Mouse (Mus musculus) kidney, postnatal 25 days (tissue): Measurements from ENCODE around the gene Eps8.

ENCODE experiments used
- DNase-seq, 2 experiments: peaks; one replicate each; pipeline ENCODE4 v3.0.0; 2021; ENCODE audit warnings: mixed read lengths in 2 of 2

The Eps8 gene

DNA sequence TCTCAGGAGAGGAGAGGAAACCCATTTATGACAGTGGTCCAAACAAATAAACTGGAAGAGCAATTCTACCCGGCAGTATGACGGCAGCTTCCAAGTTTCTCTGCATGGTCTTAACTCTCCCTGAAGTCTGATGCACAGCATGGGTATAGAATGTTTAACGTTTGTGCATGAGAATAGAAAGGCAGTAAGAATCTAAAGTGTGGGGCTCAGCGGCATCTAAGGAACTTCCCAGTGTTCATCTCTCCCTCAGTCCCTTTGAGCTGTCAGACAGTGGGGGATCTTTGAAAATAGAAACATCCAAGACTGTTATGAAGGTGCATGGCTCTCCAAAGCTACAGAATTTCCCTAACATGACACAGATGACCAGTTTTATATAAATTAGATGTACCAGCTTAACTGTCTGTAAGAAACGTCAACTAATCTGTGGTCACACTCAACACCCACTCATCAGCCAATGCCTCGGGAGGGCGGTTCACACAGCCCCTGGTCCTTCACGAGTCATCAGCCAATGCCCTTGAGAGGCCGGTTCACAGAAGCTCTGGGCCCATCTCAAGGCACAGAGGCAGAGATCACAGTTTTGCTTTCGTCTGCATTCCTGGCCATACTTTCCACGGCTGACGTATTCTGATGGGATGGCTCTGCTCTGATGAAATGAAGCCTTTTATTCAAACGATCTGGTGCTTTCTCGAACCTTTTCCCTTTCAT lies 145.2 kb downstream of the Eps8 start:
- DNase-seq, result no peak

DNA sequence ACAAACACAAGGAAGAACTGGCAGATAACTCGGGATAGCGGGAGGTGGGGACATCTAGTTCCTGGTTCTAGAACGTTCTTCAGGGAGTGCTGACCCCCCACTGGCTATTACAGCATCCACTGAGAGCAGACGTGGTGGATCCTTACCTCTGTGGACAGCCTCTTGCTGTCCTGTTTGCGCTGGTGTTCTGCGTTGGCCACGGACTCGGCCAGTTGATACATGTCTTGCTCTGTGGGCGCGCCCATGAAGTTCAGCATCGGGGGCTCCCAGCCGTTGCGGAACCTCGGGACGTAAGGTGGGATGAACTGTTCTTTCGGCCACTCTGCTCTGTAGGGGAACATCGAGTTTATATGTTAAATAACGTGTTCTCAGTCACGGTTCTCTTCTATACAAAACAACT lies 145.7 kb downstream of the Eps8 start:
- DNase-seq, result no peak

DNA sequence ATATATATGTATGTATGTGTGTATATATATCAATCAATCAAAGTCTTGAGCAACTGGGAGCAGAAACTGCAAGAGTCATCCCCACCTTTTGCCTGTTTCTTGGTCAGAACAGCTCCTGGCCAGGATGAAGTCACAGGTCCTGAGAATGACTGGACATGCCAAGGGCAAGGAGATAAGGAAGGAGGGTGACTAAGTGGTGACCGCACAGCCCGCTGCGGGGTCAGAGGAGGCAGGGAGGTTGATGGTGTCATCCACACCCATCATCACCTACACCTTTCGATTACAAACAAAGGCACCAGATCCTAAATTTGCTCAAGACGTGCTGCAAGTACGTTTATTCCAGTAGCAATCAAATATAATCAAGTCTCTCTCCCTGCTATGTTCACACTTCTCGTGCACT lies 148.1 kb downstream of the Eps8 start:
- no peak for DNase-seq

DNA sequence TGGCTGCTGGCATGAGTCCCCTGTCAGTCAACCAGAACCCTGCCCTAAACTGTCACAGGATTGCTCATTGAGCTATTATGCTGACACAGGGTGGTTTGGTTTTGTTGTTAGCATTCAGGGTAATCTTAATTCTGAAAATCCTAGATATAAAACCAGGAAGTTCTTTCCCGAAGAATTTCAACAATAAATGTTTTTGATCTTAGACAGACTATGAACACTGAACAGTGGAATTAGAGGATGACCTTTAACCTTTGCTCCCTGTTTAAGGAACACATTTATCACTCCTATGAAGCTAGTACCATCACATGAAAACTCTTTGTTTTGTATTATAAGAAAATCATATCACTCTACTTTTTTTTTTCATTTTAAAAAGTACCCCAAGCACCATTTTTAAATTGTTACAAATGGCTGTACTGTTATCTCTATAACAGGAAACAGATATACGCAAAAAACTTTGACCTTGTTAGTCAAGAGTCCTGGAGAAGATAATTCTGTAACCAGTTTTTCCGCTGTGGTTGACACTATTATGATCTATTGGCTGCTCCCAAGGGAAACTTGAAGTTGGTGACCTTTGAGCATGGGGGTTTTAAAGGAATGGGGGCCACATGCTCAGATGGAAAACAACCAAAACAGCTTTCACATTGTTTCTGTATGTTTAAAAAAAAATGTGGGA lies 149.0 kb downstream of the Eps8 start:
- no peak for DNase-seq

DNA sequence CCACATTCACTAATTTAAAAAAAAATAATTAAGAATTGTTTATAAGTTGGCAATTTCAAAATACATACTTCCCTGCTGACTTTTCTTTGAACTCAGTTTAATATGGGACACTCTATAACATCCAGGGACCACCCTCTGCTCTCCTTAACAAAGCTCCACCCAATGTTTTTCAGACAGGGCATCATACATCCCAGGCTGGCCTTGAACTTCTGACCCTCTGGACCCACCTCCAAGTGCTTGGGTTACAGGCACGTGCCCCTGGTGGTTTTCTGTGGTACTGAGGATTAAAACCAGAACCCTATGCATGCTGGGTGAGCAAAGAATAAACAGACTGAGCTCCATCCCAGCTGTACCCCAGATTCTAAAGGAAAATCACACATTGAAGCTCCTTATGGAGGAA lies 150.6 kb downstream of the Eps8 start:
- DNase-seq, result no peak

DNA sequence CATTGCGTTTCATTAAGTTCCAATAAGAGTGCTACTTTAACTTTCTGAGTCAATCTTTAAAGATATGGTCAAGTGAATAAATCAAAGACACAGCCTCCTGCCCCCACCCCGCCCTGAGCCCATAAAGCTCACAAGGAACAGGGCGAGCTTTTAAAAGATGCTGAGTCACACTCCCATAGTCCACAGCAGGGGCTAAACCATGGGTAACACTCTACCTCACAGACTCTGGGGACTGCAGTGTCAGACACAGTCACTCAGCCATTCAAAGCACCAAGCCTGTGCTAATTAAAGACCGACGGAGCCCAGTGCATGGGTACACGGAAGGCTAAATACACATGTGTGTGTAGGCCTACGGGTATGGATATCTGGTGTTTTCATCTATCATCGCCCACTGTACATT lies 151.2 kb downstream of the Eps8 start:
- no peak for DNase-seq

DNA sequence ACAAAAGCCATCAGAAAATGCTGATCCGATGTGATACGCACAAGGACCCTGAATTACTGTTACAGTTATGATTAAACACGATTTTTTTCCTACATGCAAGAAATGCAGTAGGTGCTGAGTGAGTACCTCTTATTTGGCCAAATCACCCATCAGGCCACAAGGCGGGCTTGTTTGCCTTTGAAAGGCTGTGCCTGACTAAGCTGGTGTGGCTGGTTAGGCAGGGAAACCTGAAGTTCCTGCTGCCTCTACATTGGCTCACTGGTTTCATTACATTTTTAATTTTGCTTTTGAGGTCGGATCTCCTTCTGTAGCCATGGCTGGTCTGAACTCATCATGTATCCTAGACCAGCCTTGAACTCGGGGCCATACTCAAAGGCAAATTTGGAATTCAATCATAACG lies 151.7 kb downstream of the Eps8 start:
- DNase-seq, result no peak

DNA sequence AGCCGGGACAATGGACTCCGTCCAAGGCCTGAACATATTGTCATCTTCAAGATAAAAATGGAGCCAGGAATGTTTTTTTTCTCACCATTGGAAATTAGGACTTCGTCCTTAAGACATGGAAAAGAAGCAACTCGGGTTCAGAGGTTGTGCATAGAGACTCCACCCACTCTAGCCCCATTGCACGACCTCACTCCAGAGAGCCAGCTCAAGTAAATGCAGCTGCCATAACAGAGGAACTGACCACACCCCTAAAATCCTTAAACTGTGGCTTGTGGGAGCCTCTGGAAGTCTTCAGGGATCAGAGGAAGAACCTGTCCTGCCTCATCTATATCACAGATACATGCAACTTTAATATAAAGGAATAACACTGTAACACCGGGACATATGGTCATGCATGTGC lies 155.9 kb downstream of the Eps8 start:
- DNase-seq, result no peak

DNA sequence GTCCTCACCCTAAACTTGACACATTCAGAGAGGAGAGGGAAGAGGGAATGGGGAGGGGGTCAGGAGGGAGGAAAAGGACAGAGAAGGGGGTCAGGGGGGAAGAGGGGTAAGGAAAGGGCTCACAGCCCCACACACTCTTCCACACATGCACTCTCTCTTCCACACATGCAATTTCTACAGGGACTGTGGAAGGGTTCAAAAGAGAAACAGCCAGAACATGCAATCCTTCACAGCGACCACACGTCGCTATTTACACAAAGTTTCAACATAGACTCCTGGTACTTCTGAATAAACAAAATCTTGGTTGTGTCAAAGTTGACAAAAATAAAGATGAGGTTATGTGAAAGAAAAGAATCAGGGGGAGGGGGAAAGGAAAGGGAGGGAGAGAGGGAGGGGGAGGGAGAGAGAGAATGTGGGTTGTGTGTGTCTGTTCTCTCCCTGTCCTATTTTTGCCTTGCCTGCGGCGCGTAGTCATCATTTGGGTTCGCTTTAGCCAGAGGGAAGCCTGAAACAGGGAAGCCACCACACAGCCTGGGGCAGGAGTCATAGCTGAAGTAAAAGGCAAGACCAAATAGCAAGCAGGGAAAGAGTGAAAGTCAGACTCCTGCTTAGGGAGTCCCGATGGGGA lies 157.4 kb downstream of the Eps8 start:
- DNase-seq, result no peak

DNA sequence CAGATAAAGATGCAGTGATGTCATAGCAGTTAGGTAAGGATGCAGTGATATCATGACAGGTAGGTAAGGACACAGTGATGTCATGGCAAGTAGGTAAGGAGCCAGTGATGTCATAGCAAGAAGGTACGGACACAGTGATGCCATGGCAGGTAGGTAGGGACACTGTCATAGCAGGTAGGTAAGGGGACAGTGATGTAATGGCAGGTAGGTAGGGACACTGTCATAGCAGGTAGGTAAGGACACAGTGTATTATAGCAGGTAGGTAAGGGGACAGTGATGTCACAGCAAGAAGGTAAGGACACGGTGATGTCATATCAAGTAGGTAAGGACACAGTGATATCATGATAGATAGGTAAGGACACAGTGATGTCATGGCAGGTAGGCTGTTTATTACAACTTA lies 158.1 kb downstream of the Eps8 start:
- no peak for DNase-seq

DNA sequence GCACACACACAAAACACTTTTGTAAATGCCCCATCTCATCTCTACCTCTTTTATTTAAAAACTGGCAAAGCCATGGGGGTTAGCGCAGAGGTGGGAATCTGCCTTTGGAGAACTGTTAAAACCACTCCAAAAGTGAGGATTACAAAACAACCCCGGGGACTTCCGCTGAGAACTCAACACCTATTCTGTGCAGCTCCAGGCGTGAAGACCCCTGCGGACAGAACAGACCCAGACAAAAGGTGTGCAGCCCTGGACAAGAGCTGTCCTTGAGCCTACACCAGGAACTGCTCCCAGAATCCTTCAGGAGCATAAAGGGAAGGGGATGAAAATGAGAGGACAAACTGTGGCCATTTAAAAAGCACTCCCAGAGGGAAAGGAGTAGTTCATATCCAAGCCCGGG lies 159.4 kb downstream of the Eps8 start:
- DNase-seq, result no peak

DNA sequence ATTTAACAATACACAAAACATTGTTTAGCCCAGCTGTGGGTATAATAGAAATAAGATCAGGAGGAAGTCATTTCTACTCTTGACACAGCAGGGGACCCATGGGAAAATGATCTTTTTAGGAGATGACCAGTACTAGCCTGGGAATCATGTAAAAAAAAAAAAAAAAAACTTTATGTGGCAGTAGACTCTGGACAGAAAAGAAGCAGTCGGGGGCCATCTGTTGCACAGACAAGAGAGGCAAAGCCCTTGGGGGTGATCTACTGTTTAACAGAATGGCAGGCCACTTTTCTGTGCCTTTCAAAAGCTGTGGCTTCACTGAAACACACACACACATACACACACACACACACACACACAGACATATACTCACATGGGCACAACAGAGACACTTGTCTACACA lies 159.9 kb downstream of the Eps8 start:
- no peak for DNase-seq

DNA sequence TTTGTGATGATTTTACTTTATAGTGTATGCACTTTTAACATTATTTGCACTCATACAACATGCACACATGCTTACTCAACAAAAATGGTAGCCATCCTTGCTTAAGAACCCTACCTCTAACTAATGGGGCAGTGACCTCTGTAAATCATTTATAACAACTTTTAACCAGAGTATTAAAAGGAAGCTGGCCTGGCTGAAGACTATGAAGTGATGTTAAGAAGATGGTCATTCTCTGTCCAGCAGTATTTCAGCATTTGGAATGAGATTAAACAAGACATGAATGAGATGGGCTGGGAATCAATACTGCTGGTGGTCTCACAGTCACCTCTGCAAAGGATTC lies 160.6 kb downstream of the Eps8 start:
- DNase-seq, result no peak

DNA sequence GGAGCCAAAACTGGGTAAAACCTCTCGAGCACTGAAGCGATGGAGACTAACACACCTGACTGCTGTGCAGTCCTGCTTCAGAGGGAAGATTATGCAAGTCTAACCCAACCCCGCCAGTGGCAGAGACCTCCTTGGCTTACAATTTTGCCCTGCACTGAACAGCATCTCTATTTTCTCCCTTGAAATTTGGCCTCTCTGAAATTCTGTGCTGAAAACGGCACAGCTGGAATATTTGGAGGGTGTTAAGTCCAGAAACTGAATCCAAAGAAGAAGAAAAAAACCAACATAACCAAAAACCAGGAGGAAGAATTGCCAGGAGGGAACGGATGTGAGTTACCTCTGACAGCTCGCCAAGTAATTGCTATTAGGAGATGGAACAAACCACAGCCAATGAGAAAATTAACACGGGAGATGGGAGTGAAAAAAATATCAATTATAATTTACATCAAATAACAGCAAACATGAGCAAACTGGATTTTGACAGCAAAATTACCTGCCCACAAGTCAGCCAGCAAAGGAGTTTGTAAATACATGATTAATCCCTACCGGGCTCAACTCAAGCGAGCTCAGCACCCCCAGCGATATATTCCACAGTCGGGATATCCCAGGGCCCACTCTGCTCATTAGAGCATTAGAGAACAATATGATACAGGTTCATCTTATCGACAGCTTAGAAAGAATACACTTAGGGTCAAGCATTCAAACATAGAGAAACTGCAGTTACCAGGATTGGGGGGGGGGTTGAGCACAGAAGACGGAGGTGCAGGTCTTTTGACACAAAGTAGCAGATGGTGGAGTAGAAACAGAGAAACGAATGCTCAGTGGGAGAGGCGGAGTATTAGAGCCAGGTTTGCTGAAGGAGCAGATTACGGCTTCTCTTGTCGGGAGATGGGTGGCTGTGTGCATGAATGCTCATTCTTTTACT lies 161.2 kb downstream of the Eps8 start:
- no peak for DNase-seq

DNA sequence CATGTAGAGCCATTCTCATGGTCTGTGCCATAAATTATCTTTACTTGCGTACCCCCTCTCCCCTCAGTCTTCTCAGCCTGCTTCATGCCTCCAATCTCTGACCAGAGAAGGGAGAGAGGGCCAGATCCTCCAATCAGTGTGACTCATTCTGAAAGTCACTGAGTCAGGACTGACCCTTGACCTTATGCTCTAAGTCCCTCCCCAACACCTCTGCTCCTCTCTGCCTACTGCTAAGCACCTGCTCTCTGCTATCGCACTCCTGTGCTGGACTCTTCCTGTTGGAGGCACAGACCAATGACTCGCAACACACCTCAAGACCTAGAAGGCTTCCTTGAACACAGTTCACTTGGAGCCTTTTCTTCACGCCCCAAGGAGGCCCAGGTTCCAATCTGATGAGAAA lies 162.1 kb downstream of the Eps8 start:
- DNase-seq, result no peak

DNA sequence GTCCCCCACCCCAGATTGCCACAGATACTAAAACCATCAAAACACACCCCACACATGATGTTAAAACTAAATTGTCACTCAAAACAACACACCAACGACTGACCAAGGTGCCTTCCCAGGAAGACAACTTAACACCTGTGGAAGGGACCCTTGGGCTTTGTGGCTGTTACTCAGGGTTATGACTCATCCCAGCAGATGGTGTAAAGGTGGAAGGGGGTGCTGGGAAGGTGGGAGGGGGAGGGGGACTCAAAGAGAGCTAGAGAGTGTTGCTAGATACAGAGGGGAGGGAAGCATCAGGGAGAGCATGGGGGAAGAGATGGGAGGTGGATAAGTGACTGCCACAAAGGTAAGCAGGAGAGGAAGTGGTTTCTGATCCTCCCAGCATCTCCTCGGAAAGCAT lies 163.0 kb downstream of the Eps8 start:
- no peak for DNase-seq

DNA sequence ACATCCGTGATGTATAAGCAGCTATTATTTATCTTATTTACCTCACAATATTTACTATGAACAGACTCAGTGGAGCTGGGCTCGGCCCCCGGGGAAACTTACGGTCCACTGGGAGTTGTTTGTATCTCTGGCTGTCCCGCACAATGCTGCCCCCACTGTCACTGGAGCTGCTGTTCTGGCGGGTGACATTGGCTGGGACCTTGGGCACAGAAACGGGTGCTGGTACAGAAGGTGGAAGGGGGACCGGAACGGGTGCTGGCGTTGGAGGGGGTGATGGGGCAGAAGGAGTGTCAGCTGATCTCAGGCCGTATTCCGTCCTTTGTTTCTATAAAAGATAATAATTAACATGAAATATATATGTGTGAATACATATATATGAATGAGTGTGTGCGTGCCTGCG lies 164.6 kb downstream of the Eps8 start:
- DNase-seq, result no peak

DNA sequence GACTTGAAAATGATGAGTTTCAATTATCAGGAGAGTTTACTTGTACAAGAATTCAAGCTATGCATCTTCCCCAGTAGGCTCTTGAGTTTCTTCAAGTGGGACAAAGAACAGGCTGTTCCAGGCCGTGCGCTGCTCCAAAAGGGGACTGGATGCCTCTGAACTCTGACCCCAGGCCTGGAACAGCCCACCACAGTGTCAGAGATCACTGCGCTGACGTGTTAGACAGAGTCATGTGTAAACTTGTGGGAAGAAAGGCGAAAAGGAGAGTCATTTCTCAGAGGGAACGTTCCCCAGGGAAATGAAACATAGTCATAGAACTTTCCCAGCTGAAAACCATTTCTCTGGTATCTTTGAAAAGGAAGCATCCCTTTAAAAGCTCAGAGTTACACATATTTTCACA lies 167.2 kb downstream of the Eps8 start:
- peak; percentile 52 to 81 for DNase-seq

DNA sequence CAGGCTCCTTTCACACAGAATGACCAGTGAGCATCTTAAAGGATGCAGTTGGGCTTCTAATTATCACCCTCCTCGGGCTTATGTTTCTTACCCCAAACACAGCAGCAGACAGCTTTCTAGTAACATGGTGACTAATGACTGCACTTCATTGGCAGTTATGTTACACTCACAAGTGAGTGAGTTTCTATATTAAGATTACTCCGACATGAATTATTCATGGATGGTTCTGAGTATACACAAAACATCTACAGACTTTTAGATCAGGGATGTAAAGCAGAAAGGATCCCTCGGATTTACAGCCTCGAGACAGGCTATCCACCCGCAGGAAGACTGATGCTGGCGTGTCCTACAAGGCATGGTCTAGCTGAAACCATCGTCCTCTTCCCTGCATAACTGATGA lies 171.8 kb downstream of the Eps8 start:
- no peak for DNase-seq

DNA sequence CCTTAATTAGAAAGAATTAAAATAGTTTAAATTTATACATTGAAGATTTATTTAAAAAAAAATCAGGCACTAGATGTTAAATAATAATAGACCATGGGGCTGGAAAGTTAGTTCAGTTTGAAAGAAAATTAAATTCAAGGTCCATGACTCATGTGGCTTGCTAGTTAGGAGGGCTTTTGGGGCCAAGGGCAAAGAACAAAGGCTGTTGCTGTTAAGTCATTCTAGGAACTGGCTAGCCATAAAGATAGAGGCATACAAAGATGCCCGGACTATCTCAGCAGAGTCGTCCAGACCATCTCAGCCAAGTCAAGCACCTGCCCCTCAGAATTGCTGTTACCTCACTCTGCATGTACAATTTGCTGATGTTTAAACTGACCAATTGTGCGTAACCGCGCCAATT lies 179.0 kb downstream of the Eps8 start:
- DNase-seq, result peak in 1 of 2 experiments; percentile 60

DNA sequence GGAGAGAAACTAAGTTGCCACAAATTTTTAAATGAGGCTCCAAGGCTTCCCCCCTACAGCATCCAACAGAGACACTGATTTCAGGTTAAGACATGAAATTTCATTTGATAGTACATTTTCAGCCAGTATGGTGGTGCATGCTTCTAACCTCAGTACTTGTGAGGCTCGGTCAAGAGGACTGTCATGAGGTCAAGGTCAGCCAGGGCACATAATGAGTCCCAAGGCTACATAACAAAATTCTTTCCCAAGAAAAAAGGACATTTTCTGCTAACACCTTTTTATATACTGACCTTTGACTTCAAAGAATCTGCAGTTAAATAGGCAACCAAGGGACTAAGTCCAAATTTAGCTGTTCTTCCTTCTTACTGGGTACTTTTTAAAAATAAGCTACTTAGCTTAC lies 181.2 kb downstream of the Eps8 start:
- peak; percentile 30 to 57 for DNase-seq

DNA sequence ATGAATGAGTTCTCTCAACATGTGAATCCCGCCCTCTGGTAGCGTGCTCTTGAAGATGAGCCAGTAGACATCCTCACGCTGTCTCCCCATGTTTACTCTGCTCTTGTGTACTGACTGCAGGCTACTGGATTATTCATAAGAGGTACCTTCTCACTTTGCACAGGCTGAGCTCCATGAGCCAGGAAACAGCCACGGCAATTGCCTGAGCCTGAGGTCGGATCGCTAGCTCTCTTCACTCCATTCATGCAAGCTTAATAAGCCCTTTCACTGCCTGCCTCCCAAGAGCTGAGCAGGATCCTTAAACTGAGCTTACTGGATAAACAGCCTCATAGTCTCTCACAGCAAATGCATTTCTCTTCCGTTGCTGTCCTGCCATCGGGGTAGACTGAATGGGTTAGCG lies 182.5 kb downstream of the Eps8 start:
- no peak for DNase-seq

DNA sequence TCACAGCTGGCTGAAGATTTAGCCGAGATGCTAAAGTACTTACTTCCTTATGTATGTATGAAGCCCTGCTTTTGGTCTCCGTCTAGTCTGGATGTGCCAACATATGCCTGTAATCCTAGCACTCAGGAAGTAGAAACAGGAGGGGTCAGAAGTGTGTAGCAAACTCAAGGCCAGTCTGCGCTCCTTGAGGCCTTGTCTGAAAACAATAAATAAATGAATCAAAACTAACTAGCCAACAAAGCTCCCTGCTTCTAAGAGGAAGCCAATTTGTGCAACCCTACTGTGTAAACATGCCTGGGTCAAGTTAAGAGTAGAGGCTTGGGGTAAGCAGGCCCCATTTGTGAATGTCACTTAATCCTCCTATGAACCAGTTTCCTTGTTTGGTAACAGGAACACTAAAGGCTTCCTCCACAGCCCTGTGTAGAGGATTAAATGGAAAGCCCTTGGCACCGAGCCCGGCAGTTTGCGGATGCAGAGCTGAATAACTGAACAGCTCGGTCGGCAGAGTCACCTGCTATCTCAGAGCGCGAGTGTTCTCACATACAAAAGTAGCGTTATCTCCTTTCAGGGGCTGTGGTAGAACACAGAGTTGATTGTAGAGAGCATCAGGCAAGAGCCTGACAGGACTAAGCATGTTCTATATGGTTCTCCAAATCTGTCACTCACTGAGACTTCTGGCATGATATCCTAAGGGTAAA lies 183.6 kb downstream of the Eps8 start:
- DNase-seq, result peak; percentile 92 to 95
